Mouse (Mus musculus) hindbrain, embryonic 13.5 days (tissue): ENCODE measurements around the gene Gm49369. TPM values are rescaled to one million over a fixed set of nuclear protein-coding genes. Genes with fewer than 3 reads are reported as not detected.

Experiments
- ATAC-seq: fragments of 200-750 bp; cut with Nextera tagmentation; 2 replicates; pipeline ENCODE4 v1.8.0; 2017; ENCODE audit warnings: moderate TSS enrichment; ENCODE audit not compliant: low FRiP score
- H3K27ac ChIP-seq: fragments of 300-500 bp; sonication (generic); 2 replicates; pipeline ENCODE4 v1.5.1; 2015; ENCODE audit warnings: inconsistent platforms, mild to moderate bottlenecking, moderate library complexity
- H3K27me3 ChIP-seq: fragments of 300-500 bp; sonication (generic); 2 replicates; pipeline ENCODE4 v1.6.1; 2015; ENCODE audit warnings: mild to moderate bottlenecking, inconsistent platforms
- H3K36me3 ChIP-seq: fragments of 300-500 bp; sonication (generic); 2 replicates; pipeline ENCODE4 v1.6.1; 2015; ENCODE audit warnings: mild to moderate bottlenecking, inconsistent platforms
- H3K4me1 ChIP-seq: fragments of 300-500 bp; sonication (generic); replicated peaks from 2 replicates; pipeline ENCODE4 v1.6.1; 2015; ENCODE audit warnings: inconsistent platforms
- H3K4me2 ChIP-seq: fragments of 300-500 bp; sonication (generic); 2 replicates; pipeline ENCODE4 v1.6.1; 2015; ENCODE audit warnings: inconsistent platforms, mild to moderate bottlenecking, moderate library complexity
- H3K4me3 ChIP-seq: fragments of 300-500 bp; sonication (generic); 2 replicates; pipeline ENCODE4 v1.5.1; 2015; ENCODE audit warnings: mild to moderate bottlenecking, inconsistent platforms
- H3K9ac ChIP-seq: fragments of 300-500 bp; sonication (generic); 2 replicates; pipeline ENCODE4 v1.6.1; 2015; ENCODE audit warnings: mild to moderate bottlenecking, inconsistent platforms
- H3K9me3 ChIP-seq: fragments of 300-500 bp; sonication (generic); 2 replicates; pipeline ENCODE4 v1.6.1; 2016; ENCODE audit warnings: inconsistent platforms
- WGBS: fragments of 180-500 bp; shearing (Covaris S2); methylation state at CpG from one replicate; pipeline ENCODE4 v1.1.7; 2015; 5-methylcytosine and 5-hydroxymethylcytosine counted together
- polyA plus RNA-seq: library from polyadenylated mRNA; unstranded; fragments of >200 nt; fragmentation: Nextera tagmentation; extraction: Ambion mirVana; gene quantifications from 2 replicates; pipeline ENCODE4 v1.2.1, GENCODE M21; 2015

Gm49369 gene
- polyA plus RNA-seq, 1 experiment from 2014 or later = 0.36 TPM

DNA sequence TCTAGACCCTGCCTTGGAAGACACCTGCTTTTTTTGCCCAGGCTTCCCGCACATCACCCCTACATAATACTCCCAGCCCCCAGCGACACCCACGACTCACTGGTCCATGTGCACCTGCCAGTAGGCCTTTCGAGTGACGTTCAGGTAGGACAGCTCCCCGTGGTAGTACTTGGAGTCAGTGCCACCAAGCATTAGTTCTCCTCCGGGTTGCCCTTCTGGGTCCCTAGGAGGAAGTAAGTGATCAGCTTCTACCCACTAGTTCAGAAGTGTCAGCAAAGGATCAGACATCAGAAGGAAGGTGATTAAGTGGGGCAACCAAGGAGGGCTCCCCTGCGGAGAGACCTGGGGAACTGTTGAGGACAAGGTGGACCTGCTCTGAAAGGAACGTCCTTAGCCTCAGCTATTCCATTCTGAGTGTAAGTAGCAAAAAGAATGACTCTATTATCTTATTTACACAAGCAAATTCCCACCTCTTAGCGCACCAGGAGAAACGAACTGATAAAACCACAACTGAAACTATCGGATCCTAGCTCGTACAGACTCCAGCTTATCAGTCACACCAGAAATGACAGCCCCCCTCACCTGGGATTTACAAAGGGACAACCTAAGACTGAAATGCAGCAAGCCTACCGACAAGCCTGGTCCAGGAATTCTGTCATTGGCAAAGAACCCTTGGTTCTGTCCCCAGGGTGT is 5.1 kb downstream of the Gm49369 start:
- no peak for ATAC-seq
- 94% methylated on average over 14 of the region's 14 CpGs for WGBS
- H3K4me2 ChIP-seq = no peak overlapping the region

GRCm38 (mm10) chr7:142376096-142376495 is 6.4 kb downstream of the Gm49369 start:
- Histone ChIP-seq H3K27ac (no peak overlapping the region), H3K27me3 (peaks cover 34% of the 10 kb centered on the region), H3K9me3 (no peaks in the 10 kb centered on the region), H3K4me3 (no peak overlapping the region), H3K36me3 (peaks cover 69% of the 10 kb centered on the region), H3K4me2 (no peak overlapping the region), H3K4me1 (peaks cover 15% of the 10 kb centered on the region), H3K9ac (no peak overlapping the region)
- no peak for ATAC-seq
- 90% methylated on average over 4 of the region's 4 CpGs for WGBS

More for the DNA sequence above, 5.1 kb downstream of the Gm49369 start:
- H3K27me3 ChIP-seq = peaks cover 21% of the 10 kb centered on the region
- H3K4me3 ChIP-seq = no peak overlapping the region
- H3K4me1 ChIP-seq = peaks cover 3% of the 10 kb centered on the region
- H3K36me3 ChIP-seq = peaks cover 82% of the 10 kb centered on the region
- H3K27ac ChIP-seq = no peak overlapping the region
- H3K9me3 ChIP-seq = no peaks in the 10 kb centered on the region
- no peak overlapping the region for H3K9ac ChIP-seq

DNA sequence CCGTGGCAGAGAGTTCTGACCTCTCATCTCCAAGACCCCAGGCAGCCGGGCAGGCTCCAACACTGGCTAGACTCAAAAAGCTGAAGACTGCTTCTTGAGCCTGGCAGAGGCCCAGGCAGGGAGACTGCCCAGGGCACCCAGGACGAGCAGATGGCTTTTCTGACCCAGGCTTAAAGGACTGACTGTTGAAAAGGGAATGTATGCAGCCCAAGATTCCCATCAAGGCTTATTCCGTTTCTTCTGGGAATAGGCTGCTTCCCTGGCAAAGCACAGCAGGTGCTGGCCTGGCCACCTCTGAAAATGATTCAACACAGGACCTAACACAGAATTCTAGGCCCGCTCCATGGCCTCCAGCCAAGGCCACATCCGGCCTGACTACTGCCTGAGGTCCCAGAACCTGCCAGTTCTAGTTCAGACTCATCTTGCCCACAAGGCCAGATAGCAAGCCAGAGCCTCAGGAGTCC is 7.2 kb downstream of the Gm49369 start:
- Histone ChIP-seq H3K36me3 (peaks cover 61% of the 10 kb centered on the region), H3K9me3 (no peaks in the 10 kb centered on the region), H3K4me2 (no peak overlapping the region), H3K27ac (no peak overlapping the region), H3K4me1 (peaks cover 18% of the 10 kb centered on the region), H3K4me3 (no peak overlapping the region), H3K27me3 (peaks cover 42% of the 10 kb centered on the region), H3K9ac (no peak overlapping the region)
- 87% methylated on average over 6 of the region's 6 CpGs for WGBS
- no peak for ATAC-seq

DNA sequence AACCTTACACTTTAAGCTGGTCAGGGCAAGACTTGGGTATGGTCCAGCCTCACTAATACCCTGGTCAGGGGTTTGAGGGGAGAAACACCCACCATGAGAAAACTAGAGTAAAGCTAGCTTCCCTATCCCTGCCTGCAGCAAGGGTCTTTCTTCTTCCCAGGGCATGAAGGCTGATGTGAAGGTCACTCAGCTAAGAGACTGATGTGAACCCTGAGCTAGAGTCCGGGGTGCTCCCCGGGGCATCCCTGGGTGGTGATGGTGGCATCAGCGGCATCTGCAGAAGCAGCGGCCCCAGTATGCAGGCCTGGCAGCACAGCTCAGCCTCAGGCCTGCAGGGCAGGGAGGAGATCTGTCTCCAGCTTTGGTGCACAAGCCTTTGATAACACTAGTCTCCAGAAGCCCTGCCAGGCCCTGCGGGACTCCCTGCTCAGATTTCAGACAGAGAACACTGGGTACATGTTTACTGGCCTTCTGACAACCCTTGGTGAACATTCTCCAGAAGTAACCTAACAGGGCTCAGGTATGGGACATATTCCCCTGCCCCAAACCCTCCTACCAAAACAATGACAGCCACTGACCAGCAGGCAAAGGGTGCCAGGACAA is 8.0 kb downstream of the Gm49369 start:
- Histone ChIP-seq H3K4me2 (no peak overlapping the region), H3K9me3 (no peaks in the 10 kb centered on the region), H3K9ac (no peak overlapping the region), H3K36me3 (peaks cover 53% of the 10 kb centered on the region), H3K4me1 (peaks cover 18% of the 10 kb centered on the region), H3K27ac (no peak overlapping the region), H3K4me3 (no peak overlapping the region), H3K27me3 (peaks cover 50% of the 10 kb centered on the region)
- no peak for ATAC-seq
- WGBS = 94% methylated on average over 5 of the region's 5 CpGs

DNA sequence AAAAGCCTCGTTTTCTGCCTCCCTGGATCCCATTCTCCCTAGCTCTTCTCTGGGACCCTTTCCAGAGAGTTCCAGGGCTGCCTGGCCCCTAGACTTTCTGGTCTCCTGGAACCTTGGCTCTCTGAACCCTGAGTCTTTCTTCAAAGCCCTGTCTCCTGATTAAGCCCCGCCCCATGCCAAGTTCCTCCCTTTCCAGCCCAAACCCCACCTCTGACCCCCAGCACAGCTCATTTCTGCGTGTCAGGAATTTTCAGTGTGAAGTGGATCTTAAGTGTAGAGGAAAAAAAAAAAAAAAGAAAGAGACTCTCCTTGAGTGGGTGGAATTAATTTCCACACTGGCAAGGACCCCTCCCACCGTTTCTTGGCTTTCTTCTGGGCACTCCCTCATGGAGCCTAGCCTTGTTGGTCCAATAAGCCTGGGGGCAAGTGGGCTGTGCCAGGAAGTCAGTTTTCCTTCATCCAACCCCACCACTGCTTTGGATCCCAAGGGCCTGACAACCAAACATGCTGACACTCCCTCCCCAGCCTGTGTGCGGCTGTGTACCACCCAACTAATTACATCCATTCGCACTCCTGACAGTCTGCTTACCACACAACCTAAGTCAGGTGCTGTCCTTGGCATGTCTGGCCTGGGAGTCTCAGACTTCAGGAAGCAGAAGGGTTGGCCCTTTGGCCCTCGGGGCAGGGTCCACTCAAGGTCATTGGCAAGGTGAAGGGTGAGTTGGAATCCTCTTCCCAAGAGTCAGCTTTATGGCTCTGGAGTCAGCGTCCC is 8.6 kb downstream of the Gm49369 start, which contains the start of gene Ifitm10:
TSS of gene Ifitm10 (minus strand) at position 113 of the 772 bp plus-strand sequence.
- no peak within 1 kb of the TSS for H3K27ac ChIP-seq
- H3K4me3 ChIP-seq = no peak within 1 kb of the TSS; the same call in 1 of the 2 replicates
- ATAC-seq = no peak
- H3K9ac ChIP-seq = no peak within 1 kb of the TSS
- H3K9me3 ChIP-seq = no peaks in the 10 kb centered on the region
- H3K4me2 ChIP-seq = peak within 1 kb of the TSS; percentile 68
- 73% methylated on average over 8 of the region's 8 CpGs for WGBS
- peaks cover 18% of the 10 kb centered on the region for H3K4me1 ChIP-seq
- peaks cover 54% of the 10 kb centered on the region for H3K27me3 ChIP-seq
- H3K36me3 ChIP-seq = peaks cover 46% of the 10 kb centered on the region

- H3K9me3 ChIP-seq = no peaks in the 10 kb centered on the region
- H3K4me1 ChIP-seq = peaks cover 18% of the 10 kb centered on the region
- 78% methylated on average over 5 of the region's 5 CpGs for WGBS
- peaks cover 62% of the 10 kb centered on the region for H3K27me3 ChIP-seq
- H3K9ac ChIP-seq = no peak overlapping the region
- no peak overlapping the region for H3K4me3 ChIP-seq
- ATAC-seq = no peak
- H3K36me3 ChIP-seq = peaks cover 38% of the 10 kb centered on the region
- no peak overlapping the region for H3K27ac ChIP-seq
- no peak overlapping the region for H3K4me2 ChIP-seq
Measured at GRCm38 (mm10) chr7:142373039-142373438, 9.4 kb downstream of the Gm49369 start.

DNA sequence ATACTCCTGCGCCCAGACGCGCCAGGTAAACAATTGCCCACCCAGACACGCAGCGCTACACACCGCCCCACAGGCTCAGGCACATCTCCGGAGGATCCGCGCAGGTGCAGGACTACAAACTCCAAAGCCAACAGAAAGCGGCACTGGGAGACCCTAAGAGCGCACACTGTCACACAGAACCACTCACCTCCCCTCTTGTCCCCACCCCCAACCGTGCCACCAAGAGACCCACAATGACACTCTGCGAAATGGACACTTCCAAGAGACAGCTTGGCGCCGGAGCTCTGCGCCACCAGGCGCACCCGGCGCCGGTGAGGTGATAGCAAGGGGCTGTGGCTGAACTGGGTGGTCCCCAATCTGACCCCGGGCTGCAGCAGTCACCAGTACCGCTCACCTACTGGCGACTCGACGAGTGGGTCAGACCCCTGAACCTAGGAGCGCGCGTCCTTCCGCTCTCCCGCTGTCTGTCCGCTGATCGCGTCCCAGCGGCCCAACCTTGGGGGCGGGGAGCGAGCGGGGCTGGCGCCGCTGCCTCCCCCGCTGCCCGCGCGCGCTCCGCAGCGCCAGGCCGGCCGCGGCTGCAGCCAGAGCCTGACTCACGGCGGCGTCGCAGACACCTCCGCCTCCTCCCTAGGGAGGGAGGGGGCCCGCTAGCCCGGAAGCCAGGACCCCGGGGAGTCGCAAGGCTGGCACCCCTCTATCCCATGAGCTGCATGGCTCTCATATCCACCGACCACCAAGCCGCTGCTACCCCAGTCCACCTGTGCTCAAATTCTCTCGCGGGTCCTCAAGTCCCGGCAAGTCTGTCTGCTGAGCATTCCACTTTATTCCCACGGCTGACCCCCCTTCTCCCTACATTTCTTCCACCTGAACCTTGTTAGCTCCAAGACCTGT is 10.5 kb downstream of the Gm49369 start:
- 3% methylated on average over 64 of the region's 64 CpGs for WGBS
- Histone ChIP-seq H3K4me1 (peaks cover 18% of the 10 kb centered on the region), H3K36me3 (peaks cover 28% of the 10 kb centered on the region), H3K9ac (peak overlapping the region; percentile 68), H3K9me3 (no peaks in the 10 kb centered on the region), H3K27ac (no peak overlapping the region), H3K4me2 (peak overlapping the region; percentile 68), H3K27me3 (peaks cover 62% of the 10 kb centered on the region), H3K4me3 (peak overlapping the region; percentile 44)
- ATAC-seq = peak; percentile 49

- H3K36me3 ChIP-seq = peaks cover 22% of the 10 kb centered on the region
- peak overlapping the region; percentile 44 for H3K4me3 ChIP-seq
- H3K4me1 ChIP-seq = peaks cover 18% of the 10 kb centered on the region
- no peak overlapping the region for H3K27ac ChIP-seq
- 26% methylated on average over 11 of the region's 11 CpGs for WGBS
- H3K9ac ChIP-seq = 0 out of 2 replicates have a peak overlapping the region, but pooled peaks have one; percentile 68
- no peaks in the 10 kb centered on the region for H3K9me3 ChIP-seq
- peaks cover 62% of the 10 kb centered on the region for H3K27me3 ChIP-seq
- ATAC-seq = no peak
- H3K4me2 ChIP-seq = peak overlapping the region; percentile 68
Measured at GRCm38 (mm10) chr7:142371398-142371767, 11.1 kb downstream of the Gm49369 start.

- Histone ChIP-seq H3K4me1 (peaks cover 18% of the 10 kb centered on the region), H3K4me3 (peak overlapping the region; percentile 44), H3K4me2 (peak overlapping the region; percentile 68; the same call in 1 of the 2 replicates), H3K36me3 (peaks cover 17% of the 10 kb centered on the region), H3K27ac (no peak overlapping the region), H3K9me3 (no peaks in the 10 kb centered on the region), H3K9ac (0 out of 2 replicates have a peak overlapping the region, but pooled peaks have one; percentile 68), H3K27me3 (peaks cover 66% of the 10 kb centered on the region)
- WGBS = 85% methylated on average over 18 of the region's 18 CpGs
- ATAC-seq = no peak
Measured at GRCm38 (mm10) chr7:142370937-142371336, 11.5 kb downstream of the Gm49369 start.

DNA sequence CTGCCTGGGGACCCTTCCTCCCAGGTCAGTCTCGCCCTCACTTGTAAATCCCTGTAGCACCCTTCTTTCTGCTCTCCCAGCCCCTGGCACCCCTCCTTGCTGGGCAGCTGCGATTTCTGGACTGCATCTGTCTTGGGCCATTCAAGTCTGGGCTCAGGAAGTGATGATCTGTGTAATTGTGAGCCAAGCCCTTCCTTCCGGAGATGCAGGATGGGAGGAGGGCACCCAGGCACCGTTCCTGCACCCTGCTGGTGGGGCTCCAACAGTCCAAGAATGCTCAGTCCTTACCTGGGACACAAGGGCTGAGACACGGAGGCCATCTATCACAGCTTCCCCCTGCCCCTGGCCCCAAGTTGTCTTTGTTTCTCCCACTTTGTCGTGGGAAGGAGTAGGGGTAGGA is 12.6 kb downstream of the Gm49369 start:
- Histone ChIP-seq H3K4me3 (no peak overlapping the region), H3K27me3 (peaks cover 66% of the 10 kb centered on the region), H3K27ac (no peak overlapping the region), H3K4me2 (no peak overlapping the region), H3K4me1 (peaks cover 18% of the 10 kb centered on the region), H3K9ac (no peak overlapping the region), H3K36me3 (peaks cover 7% of the 10 kb centered on the region), H3K9me3 (no peaks in the 10 kb centered on the region)
- ATAC-seq = no peak
- 73% methylated on average over 6 of the region's 6 CpGs for WGBS

GRCm38 (mm10) chr7:142368856-142369255 is 13.6 kb downstream of the Gm49369 start:
- 82% methylated on average over 2 of the region's 2 CpGs for WGBS
- no peaks in the 10 kb centered on the region for H3K36me3 ChIP-seq
- H3K4me1 ChIP-seq = peaks cover 18% of the 10 kb centered on the region
- ATAC-seq = no peak
- no peak overlapping the region for H3K27ac ChIP-seq
- no peaks in the 10 kb centered on the region for H3K9me3 ChIP-seq
- no peak overlapping the region for H3K9ac ChIP-seq
- H3K4me2 ChIP-seq = no peak overlapping the region
- H3K4me3 ChIP-seq = no peak overlapping the region
- peaks cover 59% of the 10 kb centered on the region for H3K27me3 ChIP-seq
